Mouse (Mus musculus): Measurements from ENCODE around the gene Bak1. TPM values are rescaled to one million over a fixed set of nuclear protein-coding genes. Genes with fewer than 3 reads are reported as not detected.

The Bak1 gene
- total RNA-seq, 4 experiments from 2014 or later: 11.6 to 15.9 (median 13.7) TPM

DNA sequence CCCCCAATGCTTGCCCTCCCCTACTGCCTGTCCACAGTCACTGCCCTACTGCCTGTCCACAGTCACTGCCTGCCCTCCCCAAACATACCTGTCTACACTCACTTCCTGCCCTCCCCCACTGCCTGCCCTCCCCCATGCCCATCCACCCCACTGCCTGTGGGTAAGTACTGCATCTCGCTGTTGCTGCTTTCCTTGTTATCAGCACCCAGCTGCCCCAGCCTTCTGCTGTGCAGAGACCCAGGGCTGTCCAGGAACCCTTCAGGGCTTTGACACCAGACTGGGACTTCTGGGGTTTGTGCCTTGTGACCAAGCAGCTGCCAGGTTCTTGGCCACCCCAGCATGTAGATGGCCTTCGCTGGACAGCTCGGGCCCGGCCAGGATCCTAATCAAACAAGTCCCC lies 5.5 kb downstream of the Bak1 start:
- no peak for DNase-seq (ENCODE audit: low spot score in 2 of 2)

DNA sequence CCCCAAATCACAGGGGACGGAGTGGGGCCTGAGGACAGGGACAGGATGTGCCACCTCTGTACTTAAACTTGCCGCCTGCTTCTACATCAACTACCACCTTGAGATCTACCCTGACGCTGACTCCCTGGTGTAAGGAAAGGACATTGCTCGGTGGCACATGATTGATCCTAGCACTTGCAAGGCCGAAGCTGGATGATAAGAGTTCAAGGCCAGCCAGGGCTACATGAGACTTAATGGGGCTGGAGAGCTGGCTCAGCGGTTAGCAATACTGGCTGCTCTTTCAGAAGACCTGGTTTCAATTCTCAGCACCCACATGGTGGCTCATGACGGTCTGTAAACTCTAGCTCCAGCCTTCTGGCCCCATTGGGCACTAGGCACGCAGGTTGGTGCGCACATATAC lies 7.1 kb downstream of the Bak1 start:
- DNase-seq (ENCODE audit: low spot score in 2 of 2): no peak

DNA sequence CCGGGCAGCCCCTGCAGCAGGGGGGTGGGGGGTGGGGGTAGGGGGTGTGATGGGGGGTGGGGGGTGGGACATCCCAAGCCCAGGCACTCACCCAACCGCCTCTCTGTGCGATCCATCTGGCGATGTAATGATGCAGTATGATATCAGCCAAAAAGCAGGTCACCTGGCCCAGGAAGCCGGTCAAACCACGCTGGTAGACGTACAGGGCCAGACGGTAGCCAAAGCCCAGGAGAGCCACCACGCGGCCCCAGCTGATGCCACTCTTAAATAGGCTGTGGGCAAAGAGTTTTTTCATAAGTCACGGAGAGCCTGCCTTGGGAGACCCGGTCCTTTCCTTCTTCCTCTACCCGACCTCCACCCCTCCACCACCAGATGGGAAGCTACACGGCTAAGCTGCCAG lies 7.7 kb downstream of the Bak1 start:
- DNase-seq (ENCODE audit: low spot score in 2 of 2): no peak

DNA sequence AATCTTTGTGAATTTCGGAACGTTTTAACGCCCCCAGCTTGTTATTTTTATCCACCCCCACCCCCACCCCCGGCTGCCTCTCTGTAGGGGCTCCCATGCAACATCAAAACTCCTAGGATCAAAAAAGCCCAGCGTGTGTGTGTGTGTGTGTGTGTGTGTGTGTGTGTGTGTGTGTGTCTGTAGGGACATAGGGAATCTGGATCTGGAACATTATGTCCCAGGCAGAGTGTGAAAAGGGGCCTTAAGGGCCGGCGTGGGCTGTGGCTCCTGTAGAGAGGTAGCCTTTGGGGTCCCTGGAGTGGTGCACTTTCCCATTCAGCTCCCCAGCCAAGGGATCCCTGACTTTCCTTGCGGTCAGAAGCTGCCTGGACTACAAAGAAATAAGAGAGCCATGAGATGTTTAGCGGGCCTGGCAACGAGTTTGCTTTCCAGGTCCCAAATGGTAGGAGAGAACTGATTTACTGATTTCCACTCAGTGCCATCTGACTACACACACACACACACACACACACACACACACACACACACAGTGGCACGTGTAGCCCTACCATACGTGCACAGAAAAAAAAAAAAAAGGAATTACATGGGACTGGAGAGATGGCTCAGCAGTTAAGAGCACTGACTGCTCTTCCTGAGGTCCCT lies 10.1 kb downstream of the Bak1 start:
- DNase-seq (ENCODE audit: low spot score in 2 of 2): peak in 1 of 2 experiments; percentile 32

DNA sequence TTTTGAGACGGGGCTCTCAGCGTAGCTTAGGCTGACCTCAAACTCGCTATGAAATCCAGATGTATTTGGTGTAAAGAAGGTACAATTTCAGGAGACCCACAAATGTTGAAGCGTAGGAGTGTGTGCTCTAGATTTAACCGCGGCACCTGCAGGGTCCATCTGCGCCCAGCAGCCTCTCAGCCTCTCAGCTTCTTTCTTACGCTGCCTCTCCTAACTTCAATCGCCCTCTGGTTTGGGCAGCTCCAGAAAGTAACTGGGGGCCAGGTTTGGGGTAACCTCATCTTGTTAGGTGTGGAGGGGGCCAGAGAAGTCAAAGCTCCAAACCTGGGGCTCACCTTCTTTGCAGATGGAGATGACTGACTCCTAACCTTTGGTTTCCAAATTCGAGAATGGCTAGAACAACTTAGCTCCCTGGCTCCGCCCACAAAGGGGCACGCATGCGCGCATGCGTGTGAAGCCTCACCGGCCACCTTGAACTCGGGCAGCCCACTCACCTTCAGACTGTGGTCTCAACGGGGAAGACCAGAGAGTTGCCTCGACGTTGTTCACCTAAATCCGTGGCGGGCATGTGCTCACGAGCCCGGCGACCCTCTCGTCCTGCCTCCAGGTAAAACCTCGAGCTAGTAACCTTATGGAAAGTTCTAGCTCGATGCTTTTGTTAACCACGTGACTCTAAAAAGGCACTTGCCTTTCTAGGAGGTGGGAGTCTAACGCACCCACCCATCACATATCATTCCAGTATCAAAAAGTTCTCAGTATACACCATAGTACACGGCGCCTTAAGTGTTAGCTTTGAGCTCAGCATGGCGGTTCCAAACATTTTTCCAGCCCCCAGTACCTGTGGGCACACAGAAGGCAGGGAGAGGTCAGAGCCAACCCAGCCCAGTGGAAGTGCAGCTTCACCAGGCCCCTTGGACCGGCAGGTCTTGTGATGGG lies 11.0 kb downstream of the Bak1 start:
- DNase-seq (ENCODE audit: low spot score in 2 of 2): peak; percentile 81 to 82

DNA sequence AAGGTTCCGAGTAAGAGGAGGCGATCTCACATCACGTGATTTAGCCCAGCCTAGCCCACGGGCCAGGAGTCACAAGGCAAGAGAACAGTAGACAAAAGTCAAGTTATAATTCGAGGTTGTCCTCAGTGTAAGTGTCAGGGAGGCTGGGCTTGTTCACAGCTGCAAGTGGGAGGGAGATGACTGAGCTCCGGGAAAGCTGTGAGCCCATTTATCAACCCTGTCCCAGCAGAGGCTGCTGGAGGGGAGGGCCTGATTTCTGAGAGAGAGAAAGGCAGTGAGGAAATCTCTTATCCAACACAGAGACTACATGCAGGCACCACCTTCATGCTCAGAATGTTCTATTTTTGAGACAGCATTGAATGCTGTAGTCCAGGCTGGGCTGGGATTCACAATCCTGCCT lies 15.9 kb downstream of the Bak1 start:
- DNase-seq (ENCODE audit: low spot score in 2 of 2): no peak

DNA sequence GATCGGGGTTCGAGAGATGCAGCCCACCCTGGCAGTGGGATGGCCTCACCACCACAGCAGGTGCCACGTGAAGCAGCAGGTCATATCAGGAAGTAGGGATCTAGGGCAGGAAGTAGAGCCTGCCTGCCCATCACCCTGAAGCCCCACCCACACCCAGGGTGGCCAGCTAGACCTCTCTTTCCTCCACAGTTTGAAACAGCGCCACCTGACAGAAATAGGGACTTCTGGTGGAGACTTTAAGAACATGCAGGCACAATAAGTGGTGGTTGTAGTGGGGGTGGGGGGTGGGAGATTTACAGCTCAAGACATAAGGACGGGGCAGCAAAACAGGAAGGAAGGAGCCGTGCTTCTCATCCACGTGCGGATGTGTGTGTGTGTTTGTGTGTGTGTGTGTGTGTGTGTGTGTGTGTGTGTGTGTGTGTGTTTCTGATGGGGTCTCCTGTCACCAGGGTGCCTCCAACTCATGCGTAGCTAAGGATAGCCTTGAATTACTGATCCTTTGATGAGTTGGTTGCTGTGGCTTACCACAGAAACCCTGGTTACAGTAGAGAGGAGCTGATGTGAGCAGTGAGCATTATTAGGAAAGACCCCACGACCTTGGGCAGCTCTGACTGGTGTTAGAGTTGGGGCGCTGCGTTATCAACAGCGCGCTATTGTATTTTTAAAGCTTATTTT lies 16.7 kb downstream of the Bak1 start:
- no peak for DNase-seq (ENCODE audit: low spot score in 2 of 2)

DNA sequence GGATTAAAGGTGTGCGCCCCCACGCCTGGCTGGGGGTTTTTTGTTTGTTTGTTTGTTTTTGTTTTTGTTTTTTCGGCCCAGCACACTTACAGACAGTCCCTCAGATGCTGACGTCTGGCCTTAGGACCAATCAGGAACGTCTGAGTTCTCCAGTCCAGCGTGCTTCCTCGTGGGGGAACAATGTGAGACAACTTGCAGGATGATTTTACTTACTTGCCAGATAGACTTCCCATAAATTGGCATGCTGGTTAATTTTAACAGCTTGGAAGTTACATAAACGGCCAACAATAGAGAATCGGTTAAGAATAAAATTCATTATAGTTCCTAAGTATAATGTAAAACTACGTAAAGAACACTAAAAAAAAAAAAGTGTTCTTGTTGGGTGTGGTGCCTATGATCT lies 17.6 kb downstream of the Bak1 start:
- no peak for DNase-seq (ENCODE audit: low spot score in 2 of 2)

DNA sequence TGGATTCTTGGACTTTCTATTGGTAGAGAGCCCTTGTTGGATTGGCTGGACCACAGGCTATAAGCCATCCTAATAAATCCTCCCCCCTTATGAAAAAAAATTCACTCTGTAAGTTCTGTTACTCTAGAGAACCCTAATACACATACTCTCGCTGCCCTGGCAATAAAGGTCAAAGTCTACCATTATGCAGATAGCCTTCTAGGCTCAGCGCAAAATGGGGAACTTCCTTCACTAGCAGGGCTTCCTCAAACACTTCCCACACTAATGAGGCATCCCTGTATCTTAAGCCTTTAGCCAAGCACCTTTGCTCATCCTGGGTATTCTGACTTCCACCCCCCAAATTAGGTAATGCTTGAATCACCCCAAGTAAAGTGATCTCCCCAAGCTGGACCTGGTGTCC lies 20.5 kb downstream of the Bak1 start:
- DNase-seq (ENCODE audit: low spot score in 2 of 2): no peak

DNA sequence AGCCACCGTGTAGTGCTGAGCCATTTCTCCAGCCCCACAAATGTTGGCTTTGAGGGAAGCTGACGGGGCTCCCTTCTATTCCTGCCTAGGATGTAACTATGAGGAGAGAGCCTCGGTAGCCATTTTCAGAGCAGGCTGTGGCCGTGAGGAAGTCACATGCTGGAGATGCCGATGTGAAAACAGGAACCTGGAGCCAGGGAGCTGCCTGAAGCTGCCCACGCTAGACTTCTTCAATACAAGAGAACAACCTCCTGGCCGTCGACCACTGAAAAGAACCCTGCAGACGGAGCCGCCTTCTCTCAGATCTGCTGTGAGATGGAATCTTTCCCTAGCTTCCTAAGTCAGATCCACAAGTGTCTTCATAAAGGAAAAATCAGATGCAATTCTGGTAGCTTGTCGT lies 23.2 kb downstream of the Bak1 start:
- no peak for DNase-seq (ENCODE audit: low spot score in 2 of 2)

DNA sequence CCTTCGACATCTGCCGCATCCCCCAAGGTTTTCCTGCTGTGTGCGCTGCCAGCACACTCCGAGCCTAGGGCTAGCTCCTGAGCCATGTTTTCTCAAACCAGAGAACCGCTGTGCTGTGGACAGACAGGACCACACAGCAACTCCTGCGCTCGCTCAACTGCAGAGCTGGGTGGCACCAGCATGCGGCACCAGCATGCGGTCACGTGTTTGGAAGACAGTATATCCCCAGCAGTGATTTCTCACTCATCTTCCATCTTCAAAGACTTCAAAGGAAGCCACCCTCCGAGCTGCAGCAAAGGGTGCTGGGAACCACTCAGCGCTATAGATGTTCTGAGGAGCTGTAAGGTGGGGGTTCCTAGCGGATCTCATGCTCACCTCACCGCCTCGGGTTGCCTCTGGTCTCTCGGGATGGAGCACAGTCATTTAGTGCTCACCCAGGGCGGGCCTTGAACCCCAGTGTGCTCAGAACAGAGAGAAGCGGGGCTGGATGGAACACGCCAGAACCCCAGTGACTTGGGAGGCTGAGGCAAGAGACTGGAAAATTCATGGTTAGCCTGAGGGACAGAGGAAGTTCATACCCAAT lies 23.8 kb downstream of the Bak1 start:
- no peak for DNase-seq (ENCODE audit: low spot score in 2 of 2)

DNA sequence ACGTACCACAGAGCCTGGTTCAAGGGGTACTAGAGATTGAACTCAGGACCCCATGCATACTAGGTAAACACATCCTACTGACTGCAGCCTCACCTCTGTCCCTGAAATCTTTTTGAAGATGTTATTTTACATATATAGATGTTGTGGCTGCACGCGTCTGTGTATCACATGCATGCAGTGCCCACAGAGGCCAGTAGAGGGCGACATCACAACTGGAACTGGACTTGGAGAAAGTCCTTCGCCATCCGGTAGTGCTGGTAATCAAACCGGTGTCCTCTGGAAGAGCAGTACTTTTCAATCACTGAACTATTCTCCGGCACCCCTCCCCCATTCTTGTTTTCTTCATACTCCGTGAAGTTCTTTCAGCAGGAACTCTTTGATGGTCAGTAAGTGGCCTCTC lies 24.4 kb downstream of the Bak1 start:
- no peak for DNase-seq (ENCODE audit: low spot score in 2 of 2)

DNA sequence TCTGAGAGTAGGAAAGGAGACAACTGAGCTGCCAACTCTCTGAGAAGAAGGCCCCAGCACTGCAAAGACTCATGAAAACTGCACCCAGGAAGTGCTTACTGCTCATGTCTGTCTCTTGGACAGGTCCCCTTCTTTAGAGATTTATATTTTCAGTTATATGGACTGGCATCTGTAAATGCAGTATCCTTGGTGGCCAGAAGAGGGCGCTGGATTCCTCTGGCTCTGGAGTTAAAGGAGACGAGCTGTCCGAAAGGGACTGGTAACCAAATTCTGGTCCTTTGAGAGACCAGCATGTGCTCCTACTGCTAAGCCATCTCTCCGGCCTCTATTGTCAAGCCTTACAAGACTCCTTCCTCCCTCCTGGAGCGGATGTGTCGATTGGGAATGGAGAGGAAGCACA lies 26.9 kb downstream of the Bak1 start:
- DNase-seq (ENCODE audit: low spot score in 2 of 2): no peak

DNA sequence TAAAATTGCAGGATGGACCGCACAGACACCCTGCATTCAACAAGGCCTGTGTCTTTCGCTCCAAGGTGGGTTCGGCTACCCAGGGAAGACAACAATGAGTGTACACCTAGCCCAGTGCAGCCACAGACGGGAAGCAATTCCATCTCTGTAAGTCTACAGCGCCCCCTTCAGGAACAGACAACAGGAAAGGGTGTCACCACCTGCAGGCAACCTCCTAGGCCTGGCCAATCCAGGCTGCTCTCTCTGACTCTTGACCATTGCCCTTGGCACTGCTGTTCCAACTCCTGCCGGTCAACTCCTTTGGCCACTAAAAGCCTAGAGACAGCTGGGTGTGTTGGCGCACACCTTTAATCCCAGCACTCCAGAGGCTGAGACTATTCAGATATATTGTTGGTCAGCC lies 27.7 kb downstream of the Bak1 start:
- no peak for DNase-seq (ENCODE audit: low spot score in 2 of 2)

DNA sequence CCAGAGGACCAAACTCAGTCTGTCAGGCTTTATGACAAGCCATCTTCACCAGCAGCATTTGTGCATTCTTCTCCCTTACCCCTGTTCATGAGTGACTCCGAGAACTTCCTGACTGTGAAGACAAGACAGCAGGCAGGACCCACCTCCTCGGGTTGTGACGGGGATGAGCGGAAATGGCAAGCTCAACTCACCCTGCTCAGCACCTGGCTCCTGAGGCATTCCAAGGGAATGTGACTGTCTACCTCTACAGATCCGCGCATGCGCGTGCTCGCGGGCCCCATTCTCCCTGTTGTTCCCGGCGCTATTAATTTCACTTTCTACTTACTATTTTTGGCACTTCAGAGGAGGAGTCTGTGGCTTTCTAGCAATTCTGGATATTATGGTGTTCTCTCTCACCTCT lies 28.8 kb downstream of the Bak1 start:
- no peak for DNase-seq (ENCODE audit: low spot score in 2 of 2)

DNA sequence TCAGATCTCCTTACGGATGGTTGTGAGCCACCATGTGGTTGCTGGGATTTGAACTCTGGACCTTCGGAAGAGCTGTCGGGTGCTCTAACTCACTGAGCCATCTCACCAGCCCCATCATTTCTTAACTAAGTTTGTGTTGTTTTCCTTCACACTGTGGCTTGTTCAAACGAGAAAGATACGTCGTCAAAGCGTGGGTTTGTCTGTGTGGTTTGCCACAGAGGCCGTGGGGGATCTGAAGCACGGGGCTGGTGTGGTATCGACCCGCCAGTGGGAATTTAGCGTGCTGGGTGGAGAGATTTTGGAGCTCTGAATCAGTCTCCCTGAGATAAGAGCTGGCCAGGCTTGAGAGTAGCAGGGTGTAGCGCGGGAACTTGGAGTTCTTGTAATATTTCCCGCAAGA lies 30.5 kb downstream of the Bak1 start:
- DNase-seq (ENCODE audit: low spot score in 2 of 2): no peak

DNA sequence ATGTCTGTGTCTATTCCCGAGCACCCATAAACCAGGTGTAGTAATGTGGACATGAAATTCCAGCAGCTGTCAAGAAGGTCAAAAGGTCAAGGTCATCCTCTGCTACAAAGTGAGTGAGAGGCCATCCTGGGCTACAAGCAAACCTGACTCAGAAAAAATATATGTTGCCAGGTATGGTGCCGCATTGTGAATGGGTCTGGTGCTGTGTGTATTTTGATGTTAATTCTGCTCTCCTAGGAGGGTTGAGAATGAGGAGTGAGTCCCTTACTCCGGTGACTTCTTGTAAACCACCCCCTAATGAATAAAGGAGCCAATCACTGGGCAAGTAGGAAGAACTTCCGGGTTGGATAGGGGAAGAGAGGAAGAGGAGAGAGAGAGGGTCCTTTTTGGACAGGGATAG lies 31.1 kb downstream of the Bak1 start:
- no peak for DNase-seq (ENCODE audit: low spot score in 2 of 2)

DNA sequence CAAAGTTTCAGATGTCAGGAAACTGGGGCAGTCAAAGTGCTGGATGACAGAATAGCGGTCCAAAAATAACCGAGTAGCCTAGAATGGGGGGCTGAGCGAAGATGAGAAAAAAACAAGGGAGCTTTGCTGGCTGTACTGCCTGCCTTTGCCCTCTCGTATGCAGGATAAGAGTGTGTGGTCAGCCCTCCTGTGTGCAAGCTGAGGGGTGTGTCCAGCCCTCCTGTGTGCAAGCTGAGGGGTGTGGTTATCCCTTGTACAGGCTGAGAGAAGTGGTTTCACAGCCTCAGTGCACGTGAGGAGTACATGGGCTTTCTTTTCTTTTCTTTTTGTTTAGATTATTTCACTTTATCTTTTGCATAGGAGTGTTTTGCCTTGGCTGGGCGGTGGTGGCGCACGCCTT lies 33.2 kb downstream of the Bak1 start:
- DNase-seq (ENCODE audit: low spot score in 2 of 2): no peak

DNA sequence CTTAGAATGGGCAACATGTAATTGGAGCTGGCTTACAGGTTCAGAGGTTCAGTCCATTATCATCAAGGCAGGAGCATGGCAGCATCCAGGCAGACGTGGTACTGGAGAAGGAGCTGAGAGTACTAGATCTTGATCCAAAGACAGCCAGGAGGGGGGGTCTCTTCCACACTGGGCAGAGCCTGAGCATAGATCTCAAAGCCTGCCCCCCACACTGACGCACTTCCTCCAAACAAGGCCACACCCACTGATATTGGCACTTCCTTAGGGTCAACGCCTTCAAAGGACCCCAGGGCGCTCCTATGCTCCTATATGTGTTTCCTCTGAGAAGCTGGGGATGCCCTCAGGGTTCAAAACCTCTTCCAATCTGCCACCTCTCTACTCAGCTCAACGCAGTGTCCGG lies 33.8 kb downstream of the Bak1 start:
- DNase-seq (ENCODE audit: low spot score in 2 of 2): no peak

DNA sequence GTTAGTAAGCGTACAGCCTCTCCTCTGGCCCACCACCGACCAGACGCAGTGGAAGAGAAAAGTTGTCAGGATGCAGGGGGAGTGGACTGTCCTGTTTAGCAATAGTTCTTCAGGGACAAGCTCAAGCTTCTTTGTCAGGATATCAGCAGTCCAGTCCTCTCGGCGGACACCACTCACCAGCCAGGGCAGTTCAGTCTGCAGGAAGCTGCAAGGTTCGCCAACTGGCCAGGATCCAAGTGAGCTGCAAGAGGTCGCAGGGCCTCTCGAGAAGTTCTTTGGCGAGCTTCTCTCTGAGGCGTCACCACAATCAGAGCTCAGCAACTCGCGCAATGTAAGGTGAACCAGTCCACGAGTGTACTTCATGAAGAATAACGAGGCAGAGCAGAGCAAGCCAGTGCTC lies 34.4 kb downstream of the Bak1 start:
- no peak for DNase-seq (ENCODE audit: low spot score in 2 of 2)

DNA sequence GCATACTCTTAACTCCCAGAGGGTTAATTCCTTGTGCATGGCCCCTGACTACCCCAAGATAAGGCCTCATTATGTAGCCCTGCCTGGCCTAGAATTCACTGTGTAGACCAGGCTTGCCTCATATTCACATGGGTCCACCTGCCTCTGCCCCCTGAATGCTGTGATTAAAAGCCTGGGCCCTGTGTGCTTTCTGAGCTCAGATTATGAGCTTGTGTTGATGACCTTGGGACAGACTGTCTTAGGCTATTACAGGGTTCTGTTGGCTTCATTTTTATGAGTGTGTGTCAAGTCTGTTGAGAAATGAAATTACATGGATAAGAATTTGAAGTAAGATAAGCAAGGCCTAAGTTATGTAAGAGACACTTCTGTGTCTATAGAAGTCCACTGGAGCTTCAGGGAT lies 38.3 kb downstream of the Bak1 start:
- no peak for DNase-seq (ENCODE audit: low spot score in 2 of 2)

DNA sequence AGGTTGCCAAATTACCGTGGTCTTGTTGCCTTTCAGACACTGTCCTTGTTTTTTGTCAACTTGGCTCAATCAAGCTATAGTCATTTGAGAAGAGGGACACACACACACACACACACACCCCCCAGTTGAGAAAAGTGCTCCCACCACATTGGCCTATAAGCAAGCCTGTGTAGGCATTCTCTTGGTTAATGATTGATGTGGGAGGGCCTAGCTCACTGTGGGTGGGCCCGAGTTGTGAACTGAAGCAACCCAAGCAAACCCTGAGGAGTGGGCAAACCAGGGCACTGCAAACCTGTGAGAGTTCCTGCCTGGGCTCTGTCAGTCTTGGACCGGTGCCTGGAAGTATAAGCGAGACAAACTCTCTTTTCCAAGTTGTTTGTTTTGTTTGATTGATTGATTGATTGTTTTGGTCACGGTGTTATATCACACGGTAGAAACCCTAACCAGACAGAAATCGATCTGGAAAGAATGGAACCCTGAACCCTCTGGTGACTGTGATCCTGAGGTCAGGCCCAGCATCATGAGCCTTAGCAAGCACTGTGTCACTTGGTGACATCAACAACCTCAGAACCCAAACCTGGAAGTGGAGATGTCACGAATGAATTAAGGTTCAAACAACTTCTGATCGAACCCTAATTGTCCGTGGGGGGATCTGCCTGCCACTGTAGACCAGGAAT lies 43.2 kb downstream of the Bak1 start:
- DNase-seq (ENCODE audit: low spot score in 2 of 2): no peak

Measured in layer of hippocampus, adult 8-10 months (tissue).